Mouse (Mus musculus): ENCODE measurements at regions not wholly inside any gene's neighbourhood (a gene's known extent, or its start where the extent isn't known, plus 50 kb on each side); places are given as distances from the start of the nearest gene placed in this dataset.
A peak's percentile ranks its signal among the peaks of the same experiment; 100 is the strongest.

- ATAC-seq (ENCODE audit: low FRiP score, low read depth): no peak
- H3K4me1 ChIP-seq: no peaks in the 10 kb centered on the region
- H3K9me3 ChIP-seq: no peaks in the 10 kb centered on the region
- H3K4me3 ChIP-seq: no peak overlapping the region
- H3K27me3 ChIP-seq: no peaks in the 10 kb centered on the region
- no peaks in the 10 kb centered on the region for H3K36me3 ChIP-seq
- H3K9ac ChIP-seq (replicated peaks): no peak overlapping the region
- H3K27ac ChIP-seq (replicated peaks): no peak overlapping the region
- WGBS: 90% methylated on average over 8 of the region's 8 CpGs
- no peak overlapping the region for H3K4me2 ChIP-seq (replicated peaks)
Observed at GRCm38 (mm10) chr4:31648631-31649368, 315.1 kb upstream of the Map3k7 start.

GRCm38 (mm10) chr4:31655364-31656106 lies 308.4 kb upstream of the Map3k7 start:
- Histone ChIP-seq H3K27me3 (no peaks in the 10 kb centered on the region), H3K4me1 (no peaks in the 10 kb centered on the region), H3K9ac (replicated peaks) (no peak overlapping the region), H3K4me3 (no peak overlapping the region), H3K9me3 (no peaks in the 10 kb centered on the region), H3K4me2 (replicated peaks) (no peak overlapping the region), H3K36me3 (no peaks in the 10 kb centered on the region), H3K27ac (replicated peaks) (no peak overlapping the region)
- ATAC-seq (ENCODE audit: low FRiP score, low read depth): no peak
- 80% methylated on average over 11 of the region's 11 CpGs for WGBS

DNA sequence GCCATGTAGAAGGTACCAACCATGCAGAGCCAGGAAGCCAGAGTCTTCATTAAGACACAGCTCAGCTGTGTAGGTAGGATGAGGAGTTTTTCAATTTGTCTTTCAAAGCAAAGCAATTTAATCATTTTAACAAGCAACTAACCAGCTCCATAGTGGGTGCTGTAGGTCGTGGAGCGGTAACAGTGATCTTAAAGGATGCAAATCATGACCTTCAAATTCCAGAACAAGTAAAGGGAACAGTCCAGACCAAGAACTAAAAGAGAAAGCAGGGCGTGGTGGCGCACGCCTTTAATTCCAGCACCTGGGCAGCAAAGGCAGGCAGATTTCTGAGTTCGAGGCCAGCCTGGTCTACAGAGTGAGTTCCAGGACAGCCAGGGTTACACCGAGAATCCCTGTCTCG lies 307.8 kb upstream of the Map3k7 start:
- 92% methylated on average over 8 of the region's 8 CpGs for WGBS
- no peaks in the 10 kb centered on the region for H3K4me1 ChIP-seq
- H3K36me3 ChIP-seq: no peaks in the 10 kb centered on the region
- no peak overlapping the region for H3K4me3 ChIP-seq
- no peak overlapping the region for H3K27ac ChIP-seq (replicated peaks)
- no peak for ATAC-seq (ENCODE audit: low FRiP score, low read depth)
- H3K9me3 ChIP-seq: no peaks in the 10 kb centered on the region
- H3K9ac ChIP-seq (replicated peaks): no peak overlapping the region
- no peaks in the 10 kb centered on the region for H3K27me3 ChIP-seq
- no peak overlapping the region for H3K4me2 ChIP-seq (replicated peaks)

DNA sequence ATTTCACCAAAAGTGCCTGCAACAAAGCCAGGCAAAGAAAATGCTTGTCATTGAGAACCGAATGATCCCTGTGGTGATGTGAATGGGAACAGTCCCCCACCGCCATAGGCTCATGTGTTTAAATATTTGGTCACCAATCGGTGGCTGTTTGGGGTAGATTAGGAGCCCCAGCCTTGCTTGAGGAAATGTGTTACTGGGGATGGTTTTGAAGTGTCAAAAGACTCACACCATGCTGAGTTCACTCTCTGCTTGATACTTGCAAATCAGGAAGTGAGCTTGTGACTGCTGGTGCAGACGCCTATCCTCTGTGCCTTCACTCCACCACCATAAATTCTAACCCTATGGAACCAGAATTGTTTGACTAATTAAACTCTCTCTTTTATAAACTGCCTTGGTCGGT lies 305.1 kb upstream of the Map3k7 start:
- 70% methylated on average over 5 of the region's 5 CpGs for WGBS
- H3K4me2 ChIP-seq (replicated peaks): no peak overlapping the region
- H3K9ac ChIP-seq (replicated peaks): no peak overlapping the region
- no peak overlapping the region for H3K27ac ChIP-seq (replicated peaks)
- H3K36me3 ChIP-seq: no peaks in the 10 kb centered on the region
- no peaks in the 10 kb centered on the region for H3K9me3 ChIP-seq
- H3K4me1 ChIP-seq: no peaks in the 10 kb centered on the region
- no peaks in the 10 kb centered on the region for H3K27me3 ChIP-seq
- ATAC-seq (ENCODE audit: low FRiP score, low read depth): no peak
- H3K4me3 ChIP-seq: no peak overlapping the region

DNA sequence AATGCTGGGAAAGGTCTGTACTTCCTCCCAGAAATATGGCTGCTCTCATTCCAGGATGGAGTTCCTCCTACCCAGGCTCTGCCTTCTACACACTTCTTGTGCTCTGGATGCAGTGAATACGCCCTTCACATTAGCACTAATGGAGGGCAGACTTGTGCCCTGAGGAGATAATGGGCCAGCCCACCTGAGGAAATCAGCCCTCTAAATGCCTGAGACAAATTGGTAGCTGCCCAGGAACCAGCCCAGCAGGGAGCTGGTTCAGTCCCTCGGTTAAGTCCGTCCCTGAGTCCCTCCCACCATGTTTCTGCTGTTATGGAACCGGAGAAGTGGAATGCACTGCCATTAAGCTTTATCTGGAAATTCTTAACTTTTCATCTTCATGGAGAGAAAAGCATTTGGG lies 303.0 kb upstream of the Map3k7 start:
- Histone ChIP-seq H3K4me3 (no peak overlapping the region), H3K27me3 (no peaks in the 10 kb centered on the region), H3K4me1 (no peaks in the 10 kb centered on the region), H3K27ac (replicated peaks) (no peak overlapping the region), H3K9me3 (no peaks in the 10 kb centered on the region), H3K9ac (replicated peaks) (no peak overlapping the region), H3K36me3 (no peaks in the 10 kb centered on the region), H3K4me2 (replicated peaks) (no peak overlapping the region)
- WGBS: 34% methylated on average over 4 of the region's 4 CpGs
- no peak for ATAC-seq (ENCODE audit: low FRiP score, low read depth)

DNA sequence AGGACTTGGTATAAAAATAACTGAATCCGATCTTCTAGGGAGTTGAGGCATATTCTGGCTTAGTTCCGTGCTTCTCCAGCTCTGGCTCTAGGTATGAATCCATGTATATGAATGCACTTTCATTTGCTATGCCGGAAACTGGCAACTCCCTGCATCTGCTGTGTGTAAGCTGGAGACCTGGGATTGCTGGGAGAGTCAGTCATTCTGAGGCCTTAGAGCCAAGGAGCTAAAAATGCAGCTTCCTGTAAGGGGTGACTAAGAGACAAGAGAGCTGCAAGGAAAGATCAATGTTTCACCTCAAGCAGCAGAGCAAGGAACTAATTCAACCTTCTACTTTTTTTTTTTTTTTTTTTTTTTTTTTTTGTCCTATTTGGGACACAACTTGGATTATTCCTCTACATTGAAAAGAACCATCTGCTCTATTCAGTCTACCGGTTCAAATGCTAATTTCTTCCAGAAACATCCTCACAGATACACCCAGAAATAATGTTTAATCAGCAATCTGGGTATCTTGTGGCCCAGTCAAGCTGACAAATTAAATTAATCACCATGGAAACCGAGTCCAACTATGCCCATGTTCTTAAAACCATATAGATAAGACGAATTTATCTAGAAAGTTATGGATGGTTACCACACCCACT lies 292.2 kb upstream of the Map3k7 start:
- peak; percentile 82 for ATAC-seq (ENCODE audit: low FRiP score, low read depth)
- H3K27ac ChIP-seq (replicated peaks): 0 out of 2 replicates have a peak overlapping the region, but pooled peaks have one; percentile 35

GRCm38 (mm10) chr4:31672171-31672841 lies 291.6 kb upstream of the Map3k7 start:
- no peak overlapping the region for H3K4me2 ChIP-seq (replicated peaks)
- no peaks in the 10 kb centered on the region for H3K27me3 ChIP-seq
- H3K9ac ChIP-seq (replicated peaks): no peak overlapping the region
- no peaks in the 10 kb centered on the region for H3K9me3 ChIP-seq
- H3K4me3 ChIP-seq: no peak overlapping the region
- peaks cover 12% of the 10 kb centered on the region for H3K4me1 ChIP-seq
- 67% methylated on average over 9 of the region's 9 CpGs for WGBS
- H3K27ac ChIP-seq (replicated peaks): no peak overlapping the region
- ATAC-seq (ENCODE audit: low FRiP score, low read depth): peak; percentile 44; the same call in 1 of the 2 replicates
- H3K36me3 ChIP-seq: no peaks in the 10 kb centered on the region

More for the DNA sequence above, 292.2 kb upstream of the Map3k7 start:
- H3K27me3 ChIP-seq: no peaks in the 10 kb centered on the region
- 53% methylated on average over 6 of the region's 6 CpGs for WGBS
- peaks cover 12% of the 10 kb centered on the region for H3K4me1 ChIP-seq
- no peak overlapping the region for H3K4me2 ChIP-seq (replicated peaks)
- H3K4me3 ChIP-seq: no peak overlapping the region
- H3K9me3 ChIP-seq: no peaks in the 10 kb centered on the region
- no peaks in the 10 kb centered on the region for H3K36me3 ChIP-seq
- H3K9ac ChIP-seq (replicated peaks): no peak overlapping the region

DNA sequence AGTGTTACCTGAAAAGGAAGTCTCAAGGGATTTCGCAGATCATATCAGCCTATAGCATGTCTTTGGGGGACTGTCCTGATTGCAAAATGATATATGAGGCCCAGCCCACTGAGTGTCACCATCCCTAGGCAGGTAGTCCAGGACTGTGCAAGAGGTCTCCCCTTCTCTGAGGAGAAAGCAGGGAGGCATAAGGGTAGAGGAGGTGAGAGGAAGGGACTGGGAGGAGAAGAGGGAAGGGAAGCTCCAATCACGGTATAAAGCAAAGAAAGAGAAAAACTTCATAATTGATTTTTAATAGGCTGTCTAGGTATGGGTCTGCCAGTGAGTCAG lies 291.1 kb upstream of the Map3k7 start:
- WGBS: 78% methylated on average over 2 of the region's 2 CpGs
- no peaks in the 10 kb centered on the region for H3K27me3 ChIP-seq
- H3K27ac ChIP-seq (replicated peaks): no peak overlapping the region
- no peaks in the 10 kb centered on the region for H3K36me3 ChIP-seq
- no peak overlapping the region for H3K4me2 ChIP-seq (replicated peaks)
- peaks cover 12% of the 10 kb centered on the region for H3K4me1 ChIP-seq
- peak; percentile 63; the same call in 1 of the 2 replicates for ATAC-seq (ENCODE audit: low FRiP score, low read depth)
- no peaks in the 10 kb centered on the region for H3K9me3 ChIP-seq
- H3K9ac ChIP-seq (replicated peaks): no peak overlapping the region
- H3K4me3 ChIP-seq: no peak overlapping the region

GRCm38 (mm10) chr4:31679007-31679590 lies 284.8 kb upstream of the Map3k7 start:
- ATAC-seq (ENCODE audit: low FRiP score, low read depth): peak; percentile 78
- H3K9me3 ChIP-seq: no peaks in the 10 kb centered on the region
- H3K27me3 ChIP-seq: no peaks in the 10 kb centered on the region
- H3K27ac ChIP-seq (replicated peaks): peak overlapping the region; percentile 49; the same call in 1 of the 2 replicates
- H3K4me2 ChIP-seq (replicated peaks): no peak overlapping the region
- no peaks in the 10 kb centered on the region for H3K36me3 ChIP-seq
- 44% methylated on average over 13 of the region's 13 CpGs for WGBS
- no peak overlapping the region for H3K4me3 ChIP-seq
- H3K4me1 ChIP-seq: peaks cover 9% of the 10 kb centered on the region
- 0 out of 2 replicates have a peak overlapping the region, but pooled peaks have one; percentile 11 for H3K9ac ChIP-seq (replicated peaks)

DNA sequence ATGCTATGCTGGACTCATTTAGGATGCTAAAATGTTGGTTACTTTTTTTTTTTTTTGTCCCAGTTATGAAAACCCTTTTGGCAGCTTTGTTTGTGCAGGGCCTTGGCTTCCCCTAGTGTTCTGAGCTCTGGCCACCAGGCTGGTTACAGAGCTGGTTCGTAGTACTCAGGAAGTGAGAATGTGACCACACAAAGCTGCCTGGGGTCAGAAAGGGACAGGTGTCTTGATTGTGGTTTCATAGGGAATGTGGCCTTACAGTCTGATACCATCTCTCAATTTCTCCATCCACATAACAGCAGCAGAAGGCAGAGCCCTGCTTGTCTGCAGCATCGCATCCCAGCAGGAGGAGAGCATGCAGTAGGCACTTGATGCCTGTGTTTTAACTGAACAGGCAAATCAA lies 282.9 kb upstream of the Map3k7 start:
- 80% methylated on average over 2 of the region's 2 CpGs for WGBS
- Histone ChIP-seq H3K27ac (replicated peaks) (no peak overlapping the region), H3K4me1 (peaks cover 9% of the 10 kb centered on the region), H3K4me2 (replicated peaks) (no peak overlapping the region), H3K27me3 (no peaks in the 10 kb centered on the region), H3K36me3 (no peaks in the 10 kb centered on the region), H3K9ac (replicated peaks) (no peak overlapping the region), H3K4me3 (no peak overlapping the region), H3K9me3 (no peaks in the 10 kb centered on the region)
- ATAC-seq (ENCODE audit: low FRiP score, low read depth): no peak

GRCm38 (mm10) chr4:31689083-31689482 lies 274.8 kb upstream of the Map3k7 start:
- Histone ChIP-seq H3K36me3 (no peaks in the 10 kb centered on the region), H3K27me3 (no peaks in the 10 kb centered on the region), H3K4me1 (no peaks in the 10 kb centered on the region), H3K27ac (replicated peaks) (no peak overlapping the region), H3K4me2 (replicated peaks) (no peak overlapping the region), H3K4me3 (no peak overlapping the region), H3K9me3 (no peaks in the 10 kb centered on the region), H3K9ac (replicated peaks) (no peak overlapping the region)
- 88% methylated on average over 2 of the region's 2 CpGs for WGBS
- ATAC-seq (ENCODE audit: low FRiP score, low read depth): no peak
